Mouse (Mus musculus) spleen, adult 18-20 months (tissue): ENCODE measurements around the gene Ddah1.

ENCODE experiments used
- DNase-seq, 2 experiments: peaks; one replicate each; pipeline ENCODE4 v3.0.0; 2022; ENCODE audit warnings: mixed read lengths in 2 of 2

The Ddah1 gene

GRCm38 (mm10) chr3:145820439-145820838 is 62.0 kb downstream of the Ddah1 start:
- DNase-seq, result no peak

- no peak for DNase-seq
These were observed 62.5 kb downstream of the Ddah1 start for GRCm38 (mm10) chr3:145820938-145821337.

- DNase-seq, result no peak
These were observed 63.7 kb downstream of the Ddah1 start for GRCm38 (mm10) chr3:145822201-145822600.

GRCm38 (mm10) chr3:145823661-145824060 is 65.2 kb downstream of the Ddah1 start:
- no peak for DNase-seq

- no peak for DNase-seq
These were observed 67.1 kb downstream of the Ddah1 start for GRCm38 (mm10) chr3:145825416-145826055.

GRCm38 (mm10) chr3:145827191-145828045 is 68.9 kb downstream of the Ddah1 start:
- no peak for DNase-seq

GRCm38 (mm10) chr3:145828906-145829305 is 70.4 kb downstream of the Ddah1 start:
- DNase-seq, result no peak

GRCm38 (mm10) chr3:145833948-145834538 is 75.6 kb downstream of the Ddah1 start:
- no peak for DNase-seq

- no peak for DNase-seq
These were observed 79.8 kb downstream of the Ddah1 start for GRCm38 (mm10) chr3:145838281-145838680.

- DNase-seq, result no peak
These were observed 83.7 kb downstream of the Ddah1 start for GRCm38 (mm10) chr3:145841961-145842710.

- DNase-seq, result no peak
These were observed 85.4 kb downstream of the Ddah1 start for GRCm38 (mm10) chr3:145843836-145844235.

GRCm38 (mm10) chr3:145844891-145845290 is 86.4 kb downstream of the Ddah1 start:
- no peak for DNase-seq

GRCm38 (mm10) chr3:145846255-145846654 is 87.8 kb downstream of the Ddah1 start:
- no peak for DNase-seq

GRCm38 (mm10) chr3:145852041-145852440 is 93.6 kb downstream of the Ddah1 start:
- DNase-seq, result no peak

GRCm38 (mm10) chr3:145852800-145853199 is 94.3 kb downstream of the Ddah1 start:
- DNase-seq, result no peak

GRCm38 (mm10) chr3:145853713-145854112 is 95.2 kb downstream of the Ddah1 start:
- DNase-seq, result no peak

GRCm38 (mm10) chr3:145854427-145854826 is 96.0 kb downstream of the Ddah1 start:
- no peak for DNase-seq

GRCm38 (mm10) chr3:145855299-145855698 is 96.8 kb downstream of the Ddah1 start:
- DNase-seq, result no peak

- no peak for DNase-seq
These were observed 99.9 kb downstream of the Ddah1 start for GRCm38 (mm10) chr3:145858388-145858787.

- no peak for DNase-seq
These were observed 104.0 kb downstream of the Ddah1 start for GRCm38 (mm10) chr3:145862521-145862920.

GRCm38 (mm10) chr3:145864033-145864712 is 105.7 kb downstream of the Ddah1 start:
- DNase-seq, result no peak

GRCm38 (mm10) chr3:145864713-145865233 is 106.3 kb downstream of the Ddah1 start:
- no peak for DNase-seq
